Mouse (Mus musculus) heart, embryonic 15.5 days (tissue): ENCODE data around the gene Gm28308. TPM values are rescaled to one million over a fixed set of nuclear protein-coding genes. Genes with fewer than 3 reads are reported as not detected.

Source experiments
- ATAC-seq: fragments of 200-750 bp; cut with Nextera tagmentation; replicated peaks from 2 replicates; pipeline ENCODE4 v1.8.0; 2017; ENCODE audit warnings: low read depth, moderate TSS enrichment; ENCODE audit not compliant: insufficient number of reproducible peaks, insufficient read depth, low FRiP score
- H3K27ac ChIP-seq: fragments of 300-500 bp; sonication (generic); 2 replicates; pipeline ENCODE4 v1.5.1; 2015; ENCODE audit warnings: mild to moderate bottlenecking, inconsistent platforms
- H3K27me3 ChIP-seq: fragments of 300-500 bp; sonication (generic); 2 replicates; pipeline ENCODE4 v1.6.1; 2015; ENCODE audit warnings: inconsistent platforms
- H3K36me3 ChIP-seq: fragments of 300-500 bp; sonication (generic); 2 replicates; pipeline ENCODE4 v1.6.1; 2015; ENCODE audit warnings: mild to moderate bottlenecking, inconsistent platforms
- H3K4me1 ChIP-seq: fragments of 300-500 bp; sonication (generic); replicated peaks from 2 replicates; pipeline ENCODE4 v1.6.1; 2015; ENCODE audit warnings: inconsistent platforms
- H3K4me2 ChIP-seq: fragments of 300-500 bp; sonication (generic); 2 replicates; pipeline ENCODE4 v1.6.1; 2015; ENCODE audit warnings: inconsistent platforms, mild to moderate bottlenecking, moderate library complexity
- H3K4me3 ChIP-seq: fragments of 300-500 bp; sonication (generic); 2 replicates; pipeline ENCODE4 v1.5.1; 2015; ENCODE audit warnings: mild to moderate bottlenecking, inconsistent platforms
- H3K9ac ChIP-seq: fragments of 300-500 bp; sonication (generic); 2 replicates; pipeline ENCODE4 v1.6.1; 2015; ENCODE audit warnings: mild to moderate bottlenecking, inconsistent platforms
- H3K9me3 ChIP-seq: fragments of 300-500 bp; sonication (generic); replicated peaks from 2 replicates; pipeline ENCODE4 v1.6.1; 2016; ENCODE audit warnings: inconsistent platforms
- WGBS: fragments of 180-500 bp; shearing (Covaris S2); methylation state at CpG from one replicate; pipeline ENCODE4 v1.1.7; 2015; ENCODE audit warnings: mixed read lengths; 5-methylcytosine and 5-hydroxymethylcytosine counted together
- polyA plus RNA-seq: library from polyadenylated mRNA; unstranded; fragments of >200 nt; fragmentation: Nextera tagmentation; extraction: Ambion mirVana; gene quantifications from 2 replicates; pipeline ENCODE4 v1.2.1, GENCODE M21; 2015

Gene Gm28308
- polyA plus RNA-seq, 1 experiment from 2014 or later, result not detected

- WGBS, result 9% methylated on average over 55 of the region's 55 CpGs
- Histone ChIP-seq H3K4me3 (0 out of 2 replicates have a peak overlapping the region, but pooled peaks have one; percentile 53), H3K27ac (no peak overlapping the region), H3K4me2 (0 out of 2 replicates have a peak overlapping the region, but pooled peaks have one; percentile 8), H3K36me3 (no peaks in the 10 kb centered on the region), H3K9ac (no peak overlapping the region), H3K27me3 (peaks cover 98% of the 10 kb centered on the region), H3K4me1 (peaks cover 24% of the 10 kb centered on the region), H3K9me3 (no peaks in the 10 kb centered on the region)
- no peak for ATAC-seq
Observed at GRCm38 (mm10) chr6:52205638-52206621, 7.2 kb downstream of the Gm28308 start.

- Histone ChIP-seq H3K4me2 (0 out of 2 replicates have a peak overlapping the region, but pooled peaks have one; percentile 8), H3K9ac (no peak overlapping the region), H3K27me3 (peaks cover 98% of the 10 kb centered on the region), H3K27ac (no peak overlapping the region), H3K9me3 (no peaks in the 10 kb centered on the region), H3K36me3 (no peaks in the 10 kb centered on the region), H3K4me1 (peaks cover 24% of the 10 kb centered on the region), H3K4me3 (peak overlapping the region; percentile 53)
- no peak for ATAC-seq
- WGBS, result 19% methylated on average over 14 of the region's 14 CpGs
Observed at GRCm38 (mm10) chr6:52205221-52205620, 7.9 kb downstream of the Gm28308 start.

GRCm38 (mm10) chr6:52204050-52204752 lies 8.9 kb downstream of the Gm28308 start, which contains the start of gene Hoxa5:
Gene Hoxa5 (minus strand): TSS chr6:52204587.
- no peak for ATAC-seq
- Histone ChIP-seq H3K27me3 (peaks cover 98% of the 10 kb centered on the region), H3K27ac (peak within 1 kb of the TSS; percentile 25; the same call in 1 of the 2 replicates)

GRCm38 (mm10) chr6:52203371-52204049 lies 9.6 kb downstream of the Gm28308 start:
- H3K9ac ChIP-seq, result peak overlapping the region; percentile 52
- peaks cover 19% of the 10 kb centered on the region for H3K4me1 ChIP-seq
- H3K27ac ChIP-seq, result peak overlapping the region; percentile 25; the same call in 1 of the 2 replicates

More at GRCm38 (mm10) chr6:52204050-52204752, 8.9 kb downstream of the Gm28308 start, which contains the start of gene Hoxa5:
- peak within 1 kb of the TSS; percentile 53 for H3K4me3 ChIP-seq
- peaks cover 24% of the 10 kb centered on the region for H3K4me1 ChIP-seq
- peak within 1 kb of the TSS; percentile 52 for H3K9ac ChIP-seq
- H3K9me3 ChIP-seq, result no peaks in the 10 kb centered on the region
- WGBS, result under 1% methylated on average over 65 of the region's 65 CpGs
- peak within 1 kb of the TSS; percentile 62 for H3K4me2 ChIP-seq
- H3K36me3 ChIP-seq, result no peaks in the 10 kb centered on the region

GRCm38 (mm10) chr6:52203121-52203370 lies 10.1 kb downstream of the Gm28308 start:
- Histone ChIP-seq H3K9ac (peak overlapping the region; percentile 52; the same call in 1 of the 2 replicates), H3K36me3 (no peaks in the 10 kb centered on the region), H3K27ac (no peak overlapping the region), H3K4me3 (peak overlapping the region; percentile 53), H3K9me3 (no peaks in the 10 kb centered on the region), H3K4me1 (peaks cover 15% of the 10 kb centered on the region), H3K27me3 (peaks cover 98% of the 10 kb centered on the region), H3K4me2 (peak overlapping the region; percentile 62)
- 3% methylated on average over 10 of the region's 10 CpGs for WGBS
- no peak for ATAC-seq

More at GRCm38 (mm10) chr6:52203371-52204049, 9.6 kb downstream of the Gm28308 start:
- no peaks in the 10 kb centered on the region for H3K9me3 ChIP-seq
- 2% methylated on average over 46 of the region's 46 CpGs for WGBS
- no peak; the same call in 1 of the 2 replicates for ATAC-seq
- peaks cover 98% of the 10 kb centered on the region for H3K27me3 ChIP-seq
- H3K36me3 ChIP-seq, result no peaks in the 10 kb centered on the region
- peak overlapping the region; percentile 53 for H3K4me3 ChIP-seq
- peak overlapping the region; percentile 62 for H3K4me2 ChIP-seq

GRCm38 (mm10) chr6:52202362-52203120 lies 10.6 kb downstream of the Gm28308 start:
- Histone ChIP-seq H3K27ac (no peak overlapping the region), H3K4me1 (peaks cover 14% of the 10 kb centered on the region), H3K4me2 (peak overlapping the region; percentile 62; the same call in 1 of the 2 replicates), H3K4me3 (peak overlapping the region; percentile 53), H3K27me3 (peaks cover 99% of the 10 kb centered on the region), H3K9ac (peak overlapping the region; percentile 4; the same call in 1 of the 2 replicates), H3K36me3 (no peaks in the 10 kb centered on the region), H3K9me3 (no peaks in the 10 kb centered on the region)
- no peak for ATAC-seq
- WGBS, result 10% methylated on average over 22 of the region's 22 CpGs

- no peaks in the 10 kb centered on the region for H3K9me3 ChIP-seq
- no peak overlapping the region for H3K4me3 ChIP-seq
- peaks cover 99% of the 10 kb centered on the region for H3K27me3 ChIP-seq
- H3K27ac ChIP-seq, result no peak overlapping the region
- 33% methylated on average over 1 of the region's 1 CpGs for WGBS
- no peaks in the 10 kb centered on the region for H3K36me3 ChIP-seq
- peaks cover 14% of the 10 kb centered on the region for H3K4me1 ChIP-seq
- no peak overlapping the region; the same call in 1 of the 2 replicates for H3K4me2 ChIP-seq
- H3K9ac ChIP-seq, result no peak overlapping the region
- ATAC-seq, result no peak
Observed at GRCm38 (mm10) chr6:52201269-52201668, 11.9 kb downstream of the Gm28308 start.

GRCm38 (mm10) chr6:52200751-52201250 lies 12.3 kb downstream of the Gm28308 start:
- H3K36me3 ChIP-seq, result no peaks in the 10 kb centered on the region
- H3K9me3 ChIP-seq, result no peaks in the 10 kb centered on the region
- H3K27me3 ChIP-seq, result peaks cover 99% of the 10 kb centered on the region
- 29% methylated on average over 10 of the region's 10 CpGs for WGBS
- H3K27ac ChIP-seq, result no peak overlapping the region
- H3K4me1 ChIP-seq, result peaks cover 14% of the 10 kb centered on the region
- H3K9ac ChIP-seq, result no peak overlapping the region
- no peak for ATAC-seq
- H3K4me3 ChIP-seq, result no peak overlapping the region
- no peak overlapping the region; the same call in 1 of the 2 replicates for H3K4me2 ChIP-seq

GRCm38 (mm10) chr6:52200073-52200750 lies 12.9 kb downstream of the Gm28308 start:
- peaks cover 14% of the 10 kb centered on the region for H3K4me1 ChIP-seq
- no peak overlapping the region for H3K4me3 ChIP-seq
- H3K27ac ChIP-seq, result no peak overlapping the region
- ATAC-seq, result no peak
- H3K4me2 ChIP-seq, result no peak overlapping the region
- H3K9me3 ChIP-seq, result no peaks in the 10 kb centered on the region
- H3K9ac ChIP-seq, result no peak overlapping the region
- H3K27me3 ChIP-seq, result peaks cover 99% of the 10 kb centered on the region
- WGBS, result 16% methylated on average over 30 of the region's 30 CpGs
- no peaks in the 10 kb centered on the region for H3K36me3 ChIP-seq
